Mouse (Mus musculus) left cerebral cortex, adult 18-20 months (tissue): Measurements from ENCODE around the gene Eif1. TPM values are rescaled to one million over a fixed set of nuclear protein-coding genes. Genes with fewer than 3 reads are reported as not detected.
"Not testable (repeated sequence)": the region's sequence is repeated elsewhere in the genome, so short reads cannot be mapped to it uniquely, and the experiment has no call there.

Source experiments
- DNase-seq, 2 experiments: peaks; one replicate each; pipeline ENCODE4 v3.0.0; 2021 to 2022; ENCODE audit warnings: low spot score in 2 of 2, mixed read lengths in 1 of 2
- total RNA-seq, 2 experiments: library from RNA; stranded (reverse); gene quantifications; 2 replicates each; pipeline ENCODE4 v1.2.3; 2021

Gene Eif1
- total RNA-seq, 2 experiments from 2014 or later, result 831 to 849 TPM

GRCm38 (mm10) chr11:100311656-100312055, 8.0 kb upstream of the Eif1 start:
- no peak for DNase-seq

GRCm38 (mm10) chr11:100312096-100312679, 7.5 kb upstream of the Eif1 start:
- peak in 1 of 2 experiments; percentile 49 for DNase-seq

- no peak for DNase-seq
Observed at GRCm38 (mm10) chr11:100313424-100313823, 6.3 kb upstream of the Eif1 start.

- DNase-seq, result no peak
Observed at GRCm38 (mm10) chr11:100315439-100315838, 4.2 kb upstream of the Eif1 start.

GRCm38 (mm10) chr11:100317826-100318380, 1.8 kb upstream of the Eif1 start:
- no peak for DNase-seq

- no peak for DNase-seq
Observed at GRCm38 (mm10) chr11:100318529-100319451, 895 bp upstream of the Eif1 start.

- DNase-seq, result peak; percentile 89 to 95
Observed at GRCm38 (mm10) chr11:100320172-100320630, 516 bp downstream of the Eif1 start.

GRCm38 (mm10) chr11:100320701-100321410, 1.2 kb downstream of the Eif1 start:
- DNase-seq, result not testable (repeated sequence)

GRCm38 (mm10) chr11:100321479-100322305, 2.0 kb downstream of the Eif1 start:
- not testable (repeated sequence) for DNase-seq

GRCm38 (mm10) chr11:100322591-100323258, 3.0 kb downstream of the Eif1 start:
- DNase-seq, result no peak

GRCm38 (mm10) chr11:100323578-100323977, 3.9 kb downstream of the Eif1 start:
- DNase-seq, result peak; percentile 63 to 69

- no peak for DNase-seq
Observed at GRCm38 (mm10) chr11:100325062-100325629, 5.5 kb downstream of the Eif1 start.

- DNase-seq, result no peak
Observed at GRCm38 (mm10) chr11:100327316-100327715, 7.6 kb downstream of the Eif1 start.

GRCm38 (mm10) chr11:100327761-100328160, 8.1 kb downstream of the Eif1 start:
- DNase-seq, result no peak

- no peak for DNase-seq
Observed at GRCm38 (mm10) chr11:100330235-100330634, 10.6 kb downstream of the Eif1 start.

- not testable (repeated sequence) for DNase-seq
Observed at GRCm38 (mm10) chr11:100330816-100331375, 11.2 kb downstream of the Eif1 start.

GRCm38 (mm10) chr11:100332766-100333515, 13.3 kb downstream of the Eif1 start:
- peak; percentile 31 to 57 for DNase-seq

- DNase-seq, result no peak
Observed at GRCm38 (mm10) chr11:100333944-100334457, 14.3 kb downstream of the Eif1 start, which contains the start of gene Gast. Gene Gast (plus strand): TSS chr11:100334407.
